Mouse (Mus musculus): ENCODE measurements at regions not wholly inside any gene's neighbourhood (a gene's known extent, or its start where the extent isn't known, plus 50 kb on each side); places are given as distances from the start of the nearest gene placed in this dataset.

- TF ChIP-seq POLR2A (IDR thresholded peaks at IDR 0.05; ENCODE audit: low read depth, low read length): no peak
- TF ChIP-seq CTCF (IDR thresholded peaks at IDR 0.05; ENCODE audit: extremely low read depth, insufficient read depth, insufficient read length, insufficient replicate concordance): no peak
Observed at GRCm38 (mm10) chr14:102621546-102621945, 360.9 kb downstream of the Kctd12 start.
